Mouse (Mus musculus) granulocyte monocyte progenitor cell, adult 5-6 weeks (primary cell): ENCODE data around the gene Prss27. TPM values are rescaled to one million over a fixed set of nuclear protein-coding genes. Genes with fewer than 3 reads are reported as not detected.

Experiments
- ATAC-seq: replicated peaks from 2 replicates; pipeline ENCODE4 v1.8.0; 2016; ENCODE audit warnings: mild to moderate bottlenecking, moderate TSS enrichment, inconsistent platforms; ENCODE audit not compliant: poor library complexity, severe bottlenecking
- total RNA-seq, 2 experiments: library from RNA; stranded (forward) in 1 of 2; stranded (reverse) in 1 of 2; fragments of 200-712, 200-1000 nt in 1 of 2; fragments of >200 nt in 1 of 2; fragmentation: Nextera tagmentation in 1 of 2; gene quantifications; 2 replicates each; pipeline ENCODE4 v1.2.3; 2014 to 2017

Gene Prss27
- not detected in 2 replicates for total RNA-seq (2014; fragmentation: Nextera tagmentation)
- not detected in 2 replicates for total RNA-seq (2017)

GRCm38 (mm10) chr17:24037844-24038243 lies at the start of gene Prss27:
Gene Prss27, plus strand, starts transcription at chr17:24038144.
- ATAC-seq, result no peak

DNA sequence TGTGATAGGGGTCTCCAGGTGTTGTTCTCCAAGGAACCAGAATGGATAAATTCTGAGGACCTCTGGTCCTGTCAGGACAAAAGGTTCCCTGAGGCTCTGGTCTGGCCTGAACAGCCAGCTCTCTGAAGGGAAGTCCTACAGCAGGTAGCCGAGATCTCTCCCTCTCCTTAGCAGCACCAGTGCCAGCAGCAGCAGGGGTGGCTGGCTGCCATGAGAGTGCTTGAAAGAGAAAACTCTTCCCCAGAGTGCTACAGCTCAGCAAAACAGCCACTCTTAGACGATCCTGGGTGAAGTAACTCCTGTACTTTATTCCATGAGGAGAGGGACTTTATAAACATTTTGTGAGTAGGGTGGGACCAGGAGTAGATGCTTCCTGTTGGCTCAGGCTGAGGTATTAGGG lies 48.1 kb upstream of the Prss27 start:
- no peak for ATAC-seq

DNA sequence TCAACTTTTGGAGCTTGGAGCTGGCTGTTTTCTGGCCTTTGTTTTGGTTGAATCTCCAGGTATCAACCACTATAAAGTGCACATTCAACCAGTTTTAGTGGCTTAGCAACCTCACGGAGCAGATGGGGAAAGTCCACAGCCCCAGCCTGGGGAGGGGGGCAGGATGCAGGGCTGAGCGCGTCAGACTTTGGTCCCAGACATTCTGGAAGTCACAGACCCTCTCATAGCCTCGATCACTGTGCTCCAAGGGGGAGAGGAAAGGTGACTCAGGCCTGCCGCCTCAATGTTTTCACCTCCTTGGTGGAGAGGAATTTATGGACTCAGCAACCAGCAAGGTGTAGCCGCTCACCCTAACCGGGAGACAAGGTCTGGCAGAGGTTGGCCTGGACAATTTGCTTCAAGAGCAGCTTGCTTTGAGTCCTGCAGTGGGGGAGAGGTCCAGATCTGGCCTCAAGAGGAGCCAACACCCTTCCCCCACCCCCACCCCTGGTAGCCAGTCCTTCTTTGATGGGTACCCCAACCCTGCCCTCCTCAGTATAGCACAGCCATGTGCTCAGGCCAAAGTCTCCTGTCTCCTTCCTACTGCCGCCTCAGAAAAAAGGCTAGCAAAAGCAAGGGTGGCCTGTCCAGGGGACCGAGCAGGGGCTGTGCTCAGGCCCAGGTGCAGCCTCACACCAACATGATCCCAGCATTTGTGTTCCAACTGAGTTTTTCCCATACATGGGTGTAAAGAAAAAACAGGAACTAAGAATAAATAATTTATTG lies 45.0 kb upstream of the Prss27 start:
- ATAC-seq, result peak; percentile 23; the same call in 1 of the 2 replicates

- ATAC-seq, result peak; percentile 90
Observed at GRCm38 (mm10) chr17:23993559-23994428, 44.1 kb upstream of the Prss27 start.

GRCm38 (mm10) chr17:23994667-23995066 lies 43.3 kb upstream of the Prss27 start:
- ATAC-seq, result no peak

- ATAC-seq, result no peak
Observed at GRCm38 (mm10) chr17:23995421-23995820, 42.5 kb upstream of the Prss27 start.

DNA sequence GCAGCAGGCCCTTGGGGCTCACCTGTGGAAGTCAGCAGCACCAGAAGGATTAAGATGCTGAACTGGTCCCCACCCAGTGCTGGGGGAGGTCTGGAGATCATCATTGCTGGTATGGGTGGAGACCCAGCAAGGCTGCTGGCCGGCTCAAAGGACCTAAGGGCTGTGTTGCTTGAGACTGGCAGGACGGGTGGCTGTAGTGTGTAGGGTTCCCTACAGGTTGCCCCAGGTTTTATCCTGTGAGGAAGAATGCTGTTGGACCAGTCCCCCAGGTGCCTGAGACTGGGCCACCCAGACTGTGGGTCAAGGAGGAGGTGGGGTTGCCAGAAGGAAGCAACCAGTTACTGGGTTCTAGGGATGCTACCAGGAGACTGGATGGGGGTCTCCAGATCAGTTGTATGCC lies 40.0 kb upstream of the Prss27 start, which contains the start of gene Prss22:
Prss22 (minus strand) TSS at position 200 of the 400 bp plus-strand sequence.
- ATAC-seq, result no peak

DNA sequence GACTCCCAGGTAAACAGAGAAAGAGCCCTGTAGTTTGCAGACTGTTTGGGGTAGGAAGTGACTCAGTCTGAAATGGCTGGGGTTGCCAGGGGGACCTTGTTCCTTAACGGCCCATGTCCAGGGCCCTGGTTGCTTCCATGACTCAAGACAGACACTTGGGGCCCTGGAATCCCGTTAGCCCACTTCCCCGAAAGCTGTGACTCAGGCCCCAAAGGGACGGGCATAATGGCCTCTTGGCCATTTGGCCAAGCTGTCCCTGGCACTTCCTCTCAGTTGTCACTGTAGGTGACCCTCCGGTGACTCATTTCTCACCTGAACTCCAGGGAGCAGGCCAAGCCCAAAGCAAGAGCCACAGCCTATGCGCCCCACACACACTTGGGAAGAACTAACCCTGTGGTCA lies 39.6 kb upstream of the Prss27 start:
- peak; percentile 49 for ATAC-seq

GRCm38 (mm10) chr17:24000404-24000803 lies 37.5 kb upstream of the Prss27 start:
- ATAC-seq, result no peak

- no peak for ATAC-seq
Observed at GRCm38 (mm10) chr17:24004071-24004665, 33.8 kb upstream of the Prss27 start.

GRCm38 (mm10) chr17:24005049-24005448 lies 32.9 kb upstream of the Prss27 start:
- ATAC-seq, result no peak

- ATAC-seq, result peak; percentile 78
Observed at GRCm38 (mm10) chr17:24006930-24007329, 31.0 kb upstream of the Prss27 start.

DNA sequence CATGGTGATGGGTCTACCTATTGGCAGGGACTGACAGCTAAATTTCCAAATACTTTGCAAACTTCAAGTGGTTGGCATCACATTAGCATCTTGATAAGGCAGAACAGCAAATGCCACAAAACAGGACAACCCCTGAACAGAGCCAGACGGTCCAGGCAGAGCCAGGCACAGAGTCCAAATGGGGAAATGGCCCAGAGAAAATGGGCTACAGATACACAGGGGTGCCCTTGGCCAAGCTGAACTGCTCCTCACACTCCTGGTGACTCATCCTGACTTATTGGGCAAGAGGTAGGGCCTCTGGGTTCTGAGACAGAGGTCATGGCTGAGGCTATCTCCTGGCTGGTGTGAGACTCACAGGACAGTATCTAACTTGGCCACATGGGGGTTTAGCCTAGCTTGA lies 30.6 kb upstream of the Prss27 start:
- peak; percentile 97 for ATAC-seq

DNA sequence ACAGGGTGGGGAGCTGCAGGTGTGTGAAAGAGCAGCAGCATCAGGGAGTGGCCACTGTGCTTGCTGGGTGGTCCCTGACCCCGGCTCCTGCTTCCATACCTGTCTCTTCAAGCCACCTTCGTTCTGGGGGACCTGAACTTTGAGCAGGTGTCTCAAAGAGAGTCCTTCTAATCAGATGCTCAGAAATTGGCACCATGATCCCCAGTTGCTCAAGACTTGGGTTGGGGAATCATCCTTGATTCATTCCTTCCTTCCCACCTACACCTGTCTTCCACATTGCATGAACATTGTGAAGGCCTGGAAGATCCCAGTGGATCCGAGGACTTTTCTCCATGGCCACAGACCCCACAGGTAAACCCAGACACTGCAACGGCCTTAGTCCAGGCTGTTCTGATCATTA lies 29.8 kb upstream of the Prss27 start:
- ATAC-seq, result no peak

GRCm38 (mm10) chr17:24009617-24010016 lies 28.3 kb upstream of the Prss27 start:
- no peak for ATAC-seq

GRCm38 (mm10) chr17:24012921-24013320 lies 25.0 kb upstream of the Prss27 start:
- ATAC-seq, result no peak

DNA sequence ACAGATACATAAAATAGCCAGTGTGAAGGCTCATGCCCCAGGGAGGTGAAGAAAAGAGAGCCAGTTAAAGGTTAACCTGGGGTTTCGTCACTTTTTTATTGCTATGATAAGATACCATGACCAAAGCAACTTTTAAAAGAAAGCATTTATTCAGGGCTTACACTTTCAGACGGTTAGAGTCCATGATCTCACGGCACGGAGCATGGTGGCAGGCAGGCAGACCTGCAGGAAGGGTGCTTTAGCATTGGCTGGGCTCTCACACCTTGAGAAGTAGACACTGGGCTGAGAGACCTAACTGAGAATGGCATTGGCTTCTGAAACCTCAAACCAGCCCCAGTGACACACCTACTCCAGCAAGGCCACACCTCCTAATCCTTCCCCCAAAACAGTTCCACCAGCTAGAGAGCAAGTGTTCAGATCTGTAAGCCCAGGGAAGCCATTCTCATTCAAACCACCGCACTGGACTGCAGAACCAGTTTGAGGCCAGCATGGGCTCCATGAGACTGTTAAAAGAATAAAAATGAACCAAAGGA lies 23.4 kb upstream of the Prss27 start:
- ATAC-seq, result no peak

GRCm38 (mm10) chr17:24015727-24016126 lies 22.2 kb upstream of the Prss27 start:
- ATAC-seq, result peak; percentile 59

DNA sequence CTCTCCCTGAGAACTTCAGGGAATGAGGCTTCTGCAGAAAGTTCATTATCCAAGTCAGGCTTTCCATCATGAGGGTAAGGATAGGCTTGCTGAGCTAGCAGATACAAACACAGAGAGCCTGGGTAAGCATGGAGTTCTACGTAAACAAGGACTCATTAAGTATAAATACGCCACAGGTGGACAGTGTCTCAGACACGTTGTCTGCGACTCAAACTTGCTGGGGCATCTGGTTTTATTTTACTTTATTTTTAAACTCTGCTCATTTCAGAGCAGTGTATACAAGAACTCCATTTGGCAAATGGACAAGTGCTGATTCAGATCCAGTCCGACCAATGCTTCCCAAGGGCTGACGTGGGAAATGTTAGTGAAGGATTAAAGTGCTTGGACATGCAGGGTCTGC lies 17.2 kb upstream of the Prss27 start:
- ATAC-seq, result no peak

DNA sequence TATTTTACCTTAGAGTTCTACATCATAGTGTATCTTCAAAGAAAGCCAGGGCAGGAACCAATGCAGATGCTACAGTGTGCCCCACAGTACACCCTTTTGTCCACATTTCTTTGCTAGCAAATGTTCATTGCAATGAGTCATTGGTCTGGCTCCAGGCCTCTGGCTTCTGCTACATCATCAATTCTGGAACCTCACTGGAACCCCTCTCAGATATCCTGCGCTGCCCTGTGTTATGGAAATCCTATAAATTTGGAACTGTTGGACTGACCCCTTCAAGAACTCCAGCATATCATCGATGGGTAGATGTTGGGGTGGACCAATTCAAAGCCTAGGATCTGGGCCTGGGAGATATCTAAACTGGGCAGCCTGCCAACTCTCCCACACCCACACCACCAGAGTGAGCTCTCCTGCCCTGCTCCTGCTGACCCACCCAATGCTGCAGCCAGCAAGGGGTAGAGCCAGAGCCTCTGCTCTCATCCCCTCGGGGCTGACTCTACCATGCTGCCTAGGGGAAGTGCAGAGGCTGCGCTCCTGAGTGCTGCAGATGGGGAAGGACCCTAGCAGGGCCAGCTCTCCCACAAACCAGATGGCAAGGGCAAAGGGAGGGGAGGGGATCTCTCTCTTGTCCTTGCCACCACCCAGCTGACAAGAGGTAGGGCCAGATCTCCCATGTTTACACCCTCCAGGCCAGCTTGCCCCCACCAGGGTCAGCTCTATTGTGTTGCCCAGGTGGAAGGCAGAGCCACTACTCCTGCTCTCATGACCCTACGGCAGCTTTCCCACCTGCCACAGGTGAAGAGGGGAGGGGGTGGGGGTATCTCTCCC lies 16.4 kb upstream of the Prss27 start:
- no peak for ATAC-seq
